Mouse (Mus musculus) splenic B cell, adult 2 months (primary cell): Measurements from ENCODE around the gene Mroh8.

Source experiments
- DNase-seq: peaks from one replicate; pipeline ENCODE4 v3.0.0-alpha.2; 2011; ENCODE audit warnings: low read depth, low spot score
- H3K27me3 ChIP-seq: 2 replicates; pipeline ENCODE4 v1.6.1; 2012; ENCODE audit warnings: mild to moderate bottlenecking, low read length, moderate library complexity, mixed read lengths; ENCODE audit not compliant: control insufficient read depth, poor library complexity, insufficient read depth, severe bottlenecking
- H3K36me3 ChIP-seq: 2 replicates; pipeline ENCODE4 v1.6.1; 2012; ENCODE audit warnings: mild to moderate bottlenecking, low read length, moderate library complexity, mixed read lengths; ENCODE audit not compliant: control insufficient read depth, poor library complexity, insufficient read depth, severe bottlenecking

Mroh8 gene

DNA sequence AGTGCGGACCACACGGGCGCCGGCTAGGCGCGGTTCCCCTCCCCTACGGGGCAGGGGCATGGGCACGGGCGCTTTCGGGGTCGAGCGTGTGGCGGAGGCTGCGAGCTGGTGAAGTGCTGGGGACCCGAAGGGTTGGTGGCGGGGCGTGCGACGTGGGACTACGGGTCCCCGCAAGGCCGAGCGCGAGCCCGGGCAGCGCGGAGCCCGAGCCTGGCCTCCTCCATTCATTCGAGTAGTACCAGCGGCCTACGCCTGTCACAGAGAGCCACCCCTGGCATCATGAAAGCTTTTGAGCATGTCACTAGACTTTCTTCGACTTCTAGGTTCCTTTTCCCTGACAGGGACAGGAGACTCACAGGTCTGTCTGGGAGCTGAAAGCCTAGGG lies at the start of gene Mroh8:
Gene Mroh8 (minus strand): TSS at position 134 of the 385 bp plus-strand sequence.
- peaks cover 5% of the 10 kb centered on the region; the same call in 1 of the 2 replicates for H3K36me3 ChIP-seq
- no peaks in the 10 kb centered on the region for H3K27me3 ChIP-seq
- DNase-seq: no peak

DNA sequence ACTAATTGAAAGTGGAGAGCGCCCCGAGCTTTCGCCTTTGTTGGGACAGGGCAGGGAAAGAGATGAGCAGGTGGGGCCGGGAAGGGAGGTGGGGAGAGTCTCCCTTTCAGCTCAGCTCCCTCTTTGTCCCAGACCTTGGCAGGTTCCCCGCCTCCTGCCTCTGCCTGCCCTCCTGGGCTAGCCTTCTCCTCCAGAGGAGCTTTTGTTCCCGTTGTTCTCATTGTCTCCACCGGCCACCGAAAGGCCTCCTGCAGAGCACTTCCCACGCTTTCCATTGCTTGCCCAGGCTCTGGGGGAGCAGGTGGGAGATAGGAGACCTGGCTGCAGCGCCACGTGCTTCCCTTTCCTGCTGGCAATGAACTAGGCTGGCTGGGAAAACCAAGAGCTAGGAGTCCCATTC lies 49.2 kb upstream of the Mroh8 start:
- no peak for DNase-seq
- Histone ChIP-seq H3K27me3 (no peaks in the 10 kb centered on the region), H3K36me3 (0 out of 2 replicates have a peak, but pooled peaks cover 7% of the 10 kb centered on the region)

DNA sequence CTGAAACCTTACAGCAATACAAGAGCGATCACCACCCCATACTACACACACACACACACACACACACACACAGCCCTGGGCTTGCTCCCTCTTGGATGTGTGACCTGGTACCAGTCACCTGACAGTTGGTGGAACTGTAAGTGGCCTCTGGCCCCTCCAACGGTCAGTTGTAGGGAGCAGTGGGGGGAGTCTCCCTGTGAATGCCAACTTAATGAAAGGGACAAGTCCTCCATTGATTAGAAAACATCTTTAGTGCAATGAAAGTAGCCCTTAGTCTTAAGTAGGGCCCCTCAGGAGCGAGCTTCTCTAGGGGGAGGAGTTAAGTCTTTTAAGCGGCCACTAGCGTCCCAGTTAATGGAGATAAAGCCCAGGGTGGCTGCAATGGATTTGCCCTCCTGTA lies 48.8 kb upstream of the Mroh8 start:
- 0 out of 2 replicates have a peak, but pooled peaks cover 7% of the 10 kb centered on the region for H3K36me3 ChIP-seq
- DNase-seq: no peak
- no peaks in the 10 kb centered on the region for H3K27me3 ChIP-seq

DNA sequence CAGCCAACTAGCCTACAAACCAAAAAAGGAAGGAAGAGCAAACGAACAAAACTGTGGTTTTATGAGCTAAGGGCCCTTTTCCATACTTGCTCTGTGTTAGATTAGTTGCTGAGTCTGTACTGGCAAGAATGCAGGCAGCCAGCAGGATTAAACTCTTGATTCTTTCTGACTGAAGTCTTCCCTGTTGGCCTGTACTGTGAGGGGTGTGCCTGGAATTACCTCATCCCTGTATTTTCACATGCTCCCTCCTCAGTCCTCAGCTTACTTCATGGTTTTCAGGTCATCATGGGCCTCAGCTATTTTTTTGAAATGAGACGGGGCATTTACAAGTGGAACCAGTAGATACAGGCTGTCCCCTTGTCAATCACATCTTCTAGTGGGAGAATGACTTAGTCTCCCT lies 45.9 kb upstream of the Mroh8 start:
- no peak for DNase-seq
- no peaks in the 10 kb centered on the region for H3K27me3 ChIP-seq
- peaks cover 18% of the 10 kb centered on the region for H3K36me3 ChIP-seq

DNA sequence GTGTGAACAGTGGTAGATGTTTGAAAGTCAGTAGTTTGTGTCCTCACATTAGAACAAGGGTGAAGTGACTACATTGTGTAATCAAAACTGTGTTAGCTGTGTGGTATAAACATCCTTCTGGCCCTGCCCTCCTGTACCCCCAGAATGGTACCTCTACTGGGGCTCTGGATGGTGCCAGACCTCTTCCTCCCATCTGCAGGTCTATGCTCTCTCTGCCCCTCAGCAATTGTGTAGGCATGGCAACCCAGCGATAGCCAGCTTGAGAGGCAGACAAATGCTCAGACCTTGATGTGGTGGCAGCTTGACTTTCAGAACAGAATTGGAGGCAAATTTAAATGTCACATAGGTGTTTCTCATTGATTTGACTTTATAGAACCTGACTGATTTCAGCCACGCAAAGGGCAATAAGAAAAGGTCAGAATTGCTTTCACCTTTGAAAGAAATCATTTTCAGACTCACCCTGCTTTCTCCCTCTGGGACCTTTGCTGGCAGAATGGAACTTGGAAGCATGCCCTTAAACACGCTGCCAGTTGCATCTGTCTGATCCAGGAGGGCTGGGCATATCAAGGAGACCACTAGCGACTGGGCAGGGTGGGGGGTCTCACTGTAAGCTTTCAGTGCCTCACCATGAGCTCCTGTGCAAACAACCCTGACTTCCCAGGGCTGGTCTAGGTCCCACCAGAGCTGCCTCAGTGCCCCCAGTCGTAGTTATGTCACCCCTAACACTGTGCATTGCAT lies 42.8 kb upstream of the Mroh8 start:
- no peak for DNase-seq
- peaks cover 27% of the 10 kb centered on the region for H3K36me3 ChIP-seq
- no peaks in the 10 kb centered on the region for H3K27me3 ChIP-seq

DNA sequence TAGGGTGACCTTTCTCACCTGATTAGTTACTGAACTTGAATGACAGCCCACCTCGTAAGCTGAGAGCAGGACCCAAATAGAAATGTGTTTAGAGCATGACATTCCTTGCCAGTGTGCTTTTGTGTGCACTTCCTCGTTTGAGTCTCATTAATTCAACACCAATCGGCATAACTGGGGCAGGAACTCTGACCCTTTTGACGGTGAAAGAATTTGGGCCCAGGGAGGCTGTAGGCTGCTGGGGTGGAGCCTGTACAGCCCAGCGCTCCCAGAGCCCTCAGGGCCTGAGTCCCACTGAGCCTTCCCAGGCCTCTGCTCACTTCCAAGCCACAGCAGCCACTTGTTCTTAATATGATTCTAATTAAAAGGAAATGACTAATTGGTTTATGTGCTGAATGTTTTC lies 41.5 kb upstream of the Mroh8 start:
- DNase-seq: no peak
- no peaks in the 10 kb centered on the region for H3K27me3 ChIP-seq

DNA sequence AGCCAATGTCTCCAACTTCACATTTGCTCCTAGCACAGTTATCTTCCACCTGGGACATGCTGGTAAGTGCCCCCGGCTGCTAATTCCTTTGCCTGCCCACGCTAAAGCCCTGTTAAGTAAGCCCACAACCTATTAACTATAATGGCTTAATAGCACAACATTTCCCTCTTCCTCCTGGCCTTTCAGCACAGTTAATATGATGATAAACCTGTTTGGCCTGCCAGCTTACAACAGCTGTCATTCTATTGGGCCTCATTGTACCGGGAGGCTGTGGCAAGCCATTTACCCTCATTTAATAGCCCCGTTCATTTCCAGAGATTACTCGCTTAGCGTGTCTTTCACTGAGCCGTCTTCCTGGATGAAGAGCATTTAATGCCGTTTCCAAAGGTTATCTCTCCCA lies 40.8 kb upstream of the Mroh8 start:
- H3K27me3 ChIP-seq: no peaks in the 10 kb centered on the region
- peaks cover 23% of the 10 kb centered on the region for H3K36me3 ChIP-seq
- no peak for DNase-seq

More for the DNA sequence above, 41.5 kb upstream of the Mroh8 start:
- peaks cover 23% of the 10 kb centered on the region for H3K36me3 ChIP-seq

DNA sequence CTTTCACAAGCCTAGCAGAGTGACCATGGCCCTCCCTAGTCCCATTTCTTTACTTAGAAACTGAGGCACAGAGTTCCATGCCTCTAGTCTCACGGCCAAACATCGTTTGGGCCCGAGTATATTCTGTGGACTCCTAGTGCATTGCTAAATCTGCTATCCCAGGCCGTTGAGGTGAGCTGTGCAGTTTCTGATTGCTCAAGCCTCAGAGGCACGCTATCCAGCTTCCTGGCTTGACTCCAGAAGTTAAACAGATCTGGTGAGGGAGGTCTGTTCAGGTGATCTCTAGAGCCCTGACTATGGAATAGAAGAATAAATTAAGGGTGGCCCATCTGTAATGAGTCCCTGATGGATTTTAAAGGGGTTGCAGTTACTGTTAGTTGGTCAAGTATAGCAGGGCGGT lies 37.9 kb upstream of the Mroh8 start:
- Histone ChIP-seq H3K36me3 (peaks cover 19% of the 10 kb centered on the region), H3K27me3 (no peaks in the 10 kb centered on the region)
- DNase-seq: no peak

DNA sequence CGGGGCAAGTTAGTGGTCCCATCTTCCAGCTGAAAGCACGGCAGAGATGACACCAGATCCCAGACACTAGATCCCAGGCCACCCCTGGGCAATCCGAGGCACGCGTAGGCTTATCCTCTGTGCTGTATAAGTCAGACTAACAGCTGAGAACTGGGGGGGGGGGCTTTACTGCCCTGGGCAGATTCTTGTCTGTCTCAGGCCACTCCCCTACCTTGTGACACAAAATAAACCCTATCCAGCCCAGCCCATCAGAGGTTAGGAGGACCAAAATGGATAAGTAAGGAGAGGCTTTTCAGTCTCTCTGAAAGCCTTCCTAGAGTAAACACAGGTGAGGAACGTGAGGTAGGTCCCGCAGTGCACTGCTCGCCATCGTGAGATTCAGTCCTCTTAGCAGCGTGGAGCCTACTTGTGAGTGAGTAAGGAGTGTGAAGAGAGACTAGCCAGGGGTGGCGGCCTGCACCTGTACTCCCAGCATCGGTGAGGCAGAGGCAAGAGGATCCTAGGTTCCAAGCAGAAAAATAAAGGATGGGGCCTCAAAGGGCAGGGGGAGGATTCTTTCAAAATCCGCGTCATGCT lies 37.1 kb upstream of the Mroh8 start:
- H3K27me3 ChIP-seq: no peaks in the 10 kb centered on the region
- H3K36me3 ChIP-seq: peaks cover 18% of the 10 kb centered on the region
- no peak for DNase-seq

DNA sequence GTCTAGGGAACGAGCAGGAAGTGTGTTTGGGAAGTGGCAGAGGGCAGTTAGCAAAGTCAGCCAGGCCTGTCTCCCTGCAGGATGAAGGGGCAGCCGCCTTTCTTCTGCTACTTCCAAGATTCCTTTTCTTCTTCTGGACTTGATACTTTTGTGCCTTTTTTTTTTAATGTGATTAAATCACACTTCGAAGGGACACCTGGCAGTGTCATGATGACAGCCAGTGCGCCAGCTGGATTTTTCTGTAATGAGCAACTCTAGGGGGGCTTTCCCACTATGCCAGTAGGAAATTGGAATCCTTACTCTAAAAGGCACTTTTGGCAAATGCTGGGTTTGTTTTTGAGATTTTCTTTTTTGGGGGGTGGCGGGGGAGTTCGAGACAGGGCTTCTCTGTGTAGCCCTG lies 36.1 kb upstream of the Mroh8 start:
- no peaks in the 10 kb centered on the region for H3K27me3 ChIP-seq
- peaks cover 16% of the 10 kb centered on the region for H3K36me3 ChIP-seq
- no peak for DNase-seq

DNA sequence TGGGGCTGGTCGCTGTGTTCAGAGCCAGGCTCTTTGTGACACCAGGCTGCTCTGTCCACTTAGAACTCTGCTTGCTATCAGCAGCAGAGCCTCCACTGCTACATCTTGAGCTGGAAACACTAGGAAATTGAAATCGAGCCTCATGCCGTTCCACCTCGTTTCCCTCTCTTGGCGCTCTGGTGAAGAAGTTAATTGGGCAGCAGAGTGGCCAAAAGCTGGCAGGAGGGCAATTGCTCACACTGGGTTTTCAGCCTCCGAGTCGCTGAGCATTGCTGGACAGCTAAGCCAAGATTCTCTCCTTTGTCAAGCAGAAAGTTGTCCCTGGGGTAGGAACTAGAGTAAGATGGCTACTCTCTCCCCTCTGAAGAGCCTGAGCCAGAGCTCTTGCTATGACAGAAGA lies 35.0 kb upstream of the Mroh8 start:
- Histone ChIP-seq H3K27me3 (no peaks in the 10 kb centered on the region), H3K36me3 (peaks cover 11% of the 10 kb centered on the region)
- no peak for DNase-seq

DNA sequence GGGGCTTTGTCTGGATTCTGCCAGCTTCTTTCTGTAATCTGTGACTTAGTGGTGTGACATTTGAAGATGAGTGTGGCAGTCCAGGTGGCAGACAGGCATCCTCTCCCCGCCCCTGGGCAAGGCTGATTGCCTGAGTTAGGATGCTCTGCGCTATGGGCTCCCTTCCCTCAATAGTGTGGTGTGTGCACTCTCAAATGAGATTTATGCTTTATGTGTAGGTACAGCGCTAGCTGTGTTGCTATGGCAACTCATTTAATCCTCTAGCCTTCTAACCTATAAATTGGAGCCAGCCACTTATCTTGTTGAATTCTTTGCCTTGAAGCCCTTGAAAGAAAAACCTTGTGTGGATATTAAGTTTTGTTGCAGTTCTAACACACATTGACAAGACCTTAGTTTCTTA lies 34.4 kb upstream of the Mroh8 start:
- Histone ChIP-seq H3K36me3 (peaks cover 13% of the 10 kb centered on the region), H3K27me3 (no peaks in the 10 kb centered on the region)
- no peak for DNase-seq

DNA sequence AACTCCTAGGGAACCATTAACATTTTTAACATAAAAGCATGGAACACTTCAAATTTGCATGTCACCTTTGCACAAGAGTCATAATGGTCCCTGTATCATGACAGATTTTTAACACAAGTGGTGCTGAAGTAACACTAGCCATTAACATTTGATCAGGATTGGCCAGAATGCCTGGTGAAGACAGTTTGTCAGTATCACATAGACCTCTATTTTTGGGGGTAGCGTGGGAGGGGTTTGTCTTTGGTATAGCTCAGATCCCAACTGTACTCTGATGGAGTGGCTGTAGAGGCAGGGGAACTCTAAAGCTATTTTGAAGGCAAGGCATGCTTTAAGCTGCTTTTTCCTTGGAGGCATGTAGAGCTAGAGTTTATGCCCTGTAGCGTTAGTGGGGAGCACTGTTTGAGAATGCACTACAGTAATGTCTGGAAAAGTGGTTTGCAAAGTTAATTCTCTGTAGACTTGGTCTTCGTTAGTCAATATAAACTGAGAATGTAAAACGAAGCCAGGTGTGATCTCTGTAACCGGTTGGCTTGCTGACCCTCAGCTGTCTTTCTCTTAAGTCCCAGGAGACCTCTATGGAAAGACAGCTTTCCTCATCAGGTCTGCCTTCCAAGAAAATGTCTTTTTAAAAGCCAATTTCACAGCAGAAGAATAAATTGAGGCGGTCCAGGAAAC lies 31.8 kb upstream of the Mroh8 start:
- Histone ChIP-seq H3K36me3 (peaks cover 4% of the 10 kb centered on the region), H3K27me3 (no peaks in the 10 kb centered on the region)
- DNase-seq: no peak

DNA sequence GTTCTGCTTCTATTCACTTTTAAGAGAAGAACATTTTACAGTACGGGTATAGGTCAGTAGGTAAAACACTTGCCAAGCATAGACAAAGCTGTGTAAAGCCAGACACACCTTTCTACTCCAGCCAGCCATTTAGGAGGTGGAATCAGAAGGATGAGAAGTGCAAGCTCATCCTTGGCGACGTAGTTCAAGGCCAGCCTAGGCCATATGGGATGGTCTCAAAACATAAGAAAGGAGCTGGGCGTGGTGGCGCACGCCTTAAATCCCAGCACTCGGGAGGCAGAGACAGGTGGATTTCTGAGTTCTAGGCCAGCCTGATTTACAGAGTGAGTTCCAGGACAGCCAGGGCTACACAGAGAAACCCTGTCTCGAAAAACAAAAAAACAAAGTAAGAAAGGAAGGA lies 30.3 kb upstream of the Mroh8 start:
- no peak for DNase-seq
- no peaks in the 10 kb centered on the region for H3K27me3 ChIP-seq
- peaks cover 4% of the 10 kb centered on the region for H3K36me3 ChIP-seq

DNA sequence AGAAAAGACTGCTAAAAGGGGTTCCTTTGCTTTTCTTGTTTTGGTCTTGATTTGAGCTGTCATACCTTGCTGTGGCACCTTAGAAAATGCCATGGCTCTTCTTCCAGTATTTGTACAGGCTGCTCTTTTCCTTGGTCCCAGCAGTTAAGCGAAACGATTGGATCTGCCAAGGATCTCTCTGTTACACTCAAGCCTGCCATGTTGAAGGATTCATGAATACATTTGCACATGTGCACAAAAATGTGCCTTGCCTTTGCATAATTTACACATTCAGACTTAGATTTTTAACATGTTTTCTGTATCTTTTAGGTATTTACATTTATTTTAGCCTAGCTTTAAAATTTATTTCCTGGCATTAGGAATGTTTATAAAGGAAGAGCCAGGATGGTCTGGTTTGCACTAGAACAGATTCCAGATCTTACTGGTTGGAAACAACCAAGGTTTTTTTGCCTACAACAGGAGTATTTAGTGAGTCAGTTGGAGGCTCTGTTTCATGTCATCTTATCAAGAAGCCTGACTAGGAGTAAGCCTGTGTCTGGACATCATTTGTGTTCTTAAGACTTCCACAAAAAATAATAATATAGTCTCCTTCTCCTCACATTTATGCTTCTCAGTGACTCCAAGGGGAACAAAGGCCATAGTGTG lies 29.0 kb upstream of the Mroh8 start:
- Histone ChIP-seq H3K36me3 (peaks cover 5% of the 10 kb centered on the region), H3K27me3 (no peaks in the 10 kb centered on the region)
- no peak for DNase-seq
